Mouse (Mus musculus): ENCODE data around the gene Ccdc122.

DNA sequence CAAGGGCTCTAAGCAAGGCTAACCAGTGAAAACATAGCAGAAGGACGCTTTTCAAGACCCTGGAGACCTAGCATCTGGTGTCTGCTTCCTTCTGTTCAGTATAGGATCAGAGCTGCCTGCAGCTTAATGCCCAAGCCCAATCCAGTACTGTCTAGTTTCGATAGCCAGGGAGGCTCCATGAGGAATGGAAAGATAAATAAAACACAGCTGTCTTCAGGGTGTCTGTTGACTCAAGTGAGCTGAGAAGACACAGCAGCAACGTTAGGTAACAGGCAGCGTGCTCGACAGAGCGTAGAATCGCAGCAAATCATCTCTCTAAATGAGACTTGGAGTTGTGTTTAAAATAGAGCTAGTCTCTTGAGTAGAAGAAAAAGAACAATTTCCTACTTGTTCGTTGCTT is 31.8 kb upstream of the Ccdc122 start:
- no peak for TF ChIP-seq CTCF (IDR thresholded peaks at IDR 0.05; ENCODE audit: insufficient read depth, low read depth, low read length)
- TF ChIP-seq POLR2A (IDR thresholded peaks at IDR 0.05; ENCODE audit: insufficient read depth, low read depth, low read length): no peak
